Mouse (Mus musculus) limb, embryonic 11.5 days (tissue): Measurements from ENCODE around the gene Sipa1l1. TPM values are rescaled to one million over a fixed set of nuclear protein-coding genes. Genes with fewer than 3 reads are reported as not detected.

Experiments used
- ATAC-seq: fragments of 200-750 bp; cut with Nextera tagmentation; 2 replicates; pipeline ENCODE4 v1.8.0; 2017; ENCODE audit warnings: low read depth; ENCODE audit not compliant: insufficient number of reproducible peaks, low FRiP score, low TSS enrichment
- DNase-seq: peaks from one replicate; pipeline ENCODE4 v3.0.0-alpha.2; 2015; ENCODE audit warnings: low spot score
- H3K27ac ChIP-seq: fragments of 300-500 bp; sonication (generic); replicated peaks from 2 replicates; pipeline ENCODE4 v1.5.1; 2014; ENCODE audit warnings: low read depth, mild to moderate bottlenecking, low read length
- H3K27me3 ChIP-seq: fragments of 300-500 bp; sonication (generic); 2 replicates; pipeline ENCODE4 v1.6.1; 2014; ENCODE audit warnings: mild to moderate bottlenecking, low read length, mixed read lengths; ENCODE audit not compliant: control insufficient read depth, insufficient read depth
- H3K36me3 ChIP-seq: fragments of 300-500 bp; sonication (generic); 2 replicates; pipeline ENCODE4 v1.6.1; 2014; ENCODE audit warnings: mild to moderate bottlenecking, low read length, moderate library complexity, mixed read lengths; ENCODE audit not compliant: control insufficient read depth, insufficient read depth
- H3K4me1 ChIP-seq: fragments of 300-500 bp; sonication (generic); 2 replicates; pipeline ENCODE4 v1.6.1; 2014; ENCODE audit warnings: low read length, mixed read lengths; ENCODE audit not compliant: control insufficient read depth, insufficient read depth
- H3K4me2 ChIP-seq: fragments of 300-500 bp; sonication (generic); 2 replicates; pipeline ENCODE4 v1.6.1; 2014; ENCODE audit warnings: low read depth, mild to moderate bottlenecking, moderate library complexity; ENCODE audit not compliant: severe bottlenecking
- H3K4me3 ChIP-seq: fragments of 300-500 bp; sonication (generic); 2 replicates; pipeline ENCODE4 v1.5.1; 2014; ENCODE audit warnings: low read depth, low read length
- H3K9ac ChIP-seq: fragments of 300-500 bp; sonication (generic); 2 replicates; pipeline ENCODE4 v1.6.1; 2014; ENCODE audit warnings: mild to moderate bottlenecking, low read length
- H3K9me3 ChIP-seq: fragments of 300-500 bp; sonication (generic); 2 replicates; pipeline ENCODE4 v1.6.1; 2016; ENCODE audit warnings: low read length; ENCODE audit not compliant: control insufficient read depth
- WGBS: fragments of 180-500 bp; shearing (Covaris S2); extraction: QIAGEN DNeasy Blood & Tissue Kit; methylation state at CpG from one replicate; pipeline ENCODE4 v1.1.7; 2014; 5-methylcytosine and 5-hydroxymethylcytosine counted together
- polyA plus RNA-seq: library from polyadenylated mRNA; unstranded; fragments of >200 nt; fragmentation: Nextera tagmentation; extraction: Ambion mirVana; gene quantifications from 2 replicates; pipeline ENCODE4 v1.2.1, GENCODE M21; 2014

Gene Sipa1l1
- polyA plus RNA-seq, 1 experiment from 2014 or later = 32.5 TPM

DNA sequence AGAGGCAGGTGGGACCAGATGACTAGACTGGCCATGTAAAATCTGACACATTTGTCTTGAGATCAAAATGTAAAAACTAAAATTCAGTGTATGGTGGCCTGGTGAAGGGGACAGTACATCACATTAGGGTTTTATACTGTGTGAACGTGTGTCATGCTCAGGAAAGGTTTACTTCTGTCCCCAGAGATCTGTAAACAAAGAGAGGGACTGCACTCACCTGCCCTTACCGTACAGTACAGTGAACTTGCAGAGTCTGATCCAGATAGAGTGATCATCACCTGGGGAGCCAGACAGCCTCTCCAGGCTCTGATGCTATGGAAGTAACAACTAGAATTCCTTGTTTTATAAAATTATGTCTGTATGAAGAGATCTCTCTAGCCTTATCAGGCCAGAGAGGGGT is 184.5 kb downstream of the Sipa1l1 start:
- 78% methylated on average over 2 of the region's 2 CpGs for WGBS
- Histone ChIP-seq H3K4me2 (no peak overlapping the region), H3K36me3 (no peaks in the 10 kb centered on the region), H3K9me3 (no peaks in the 10 kb centered on the region), H3K4me3 (no peak overlapping the region), H3K9ac (no peak overlapping the region), H3K27me3 (no peaks in the 10 kb centered on the region), H3K27ac (no peak overlapping the region), H3K4me1 (peaks cover 4% of the 10 kb centered on the region; the same call in 1 of the 2 replicates)
- no peak for DNase-seq
- no peak for ATAC-seq

DNA sequence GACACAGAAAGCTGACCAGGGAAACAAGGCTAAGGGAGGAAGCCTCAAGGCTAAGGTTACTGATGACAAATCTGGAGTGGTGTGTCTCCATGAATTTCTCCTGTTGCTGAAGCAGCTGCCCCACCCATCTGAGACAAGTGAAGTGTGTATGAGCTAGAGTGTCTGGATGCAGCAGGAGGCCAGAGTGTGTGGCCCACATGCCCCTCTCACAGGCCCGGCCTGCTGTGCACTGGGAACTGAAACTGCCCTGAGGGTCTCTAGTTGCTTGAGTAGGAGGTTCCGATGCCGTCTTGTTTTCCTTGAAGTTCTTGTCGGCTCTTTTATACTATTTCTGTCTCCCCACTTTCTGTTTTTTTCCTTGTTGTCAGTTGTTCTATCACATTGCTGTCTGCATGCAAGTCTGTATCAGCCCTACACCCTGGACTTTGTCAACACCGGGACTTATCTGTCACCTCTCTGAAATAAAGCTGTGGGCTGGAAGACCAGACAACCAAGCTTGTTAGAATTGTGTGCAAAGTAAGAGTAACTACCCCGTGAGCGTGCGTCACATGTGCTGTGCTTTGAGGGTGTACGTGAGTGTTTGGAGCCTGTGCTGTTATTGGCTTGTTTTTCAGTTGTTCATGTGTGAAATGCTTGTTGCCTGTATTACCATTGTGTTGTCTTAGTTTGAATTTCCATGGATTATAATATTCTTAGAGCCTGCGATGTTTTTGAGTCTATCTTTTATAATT is 186.5 kb downstream of the Sipa1l1 start:
- DNase-seq (no peak), ATAC-seq (no peak)
- Histone ChIP-seq H3K27me3 (no peaks in the 10 kb centered on the region), H3K4me1 (peaks cover 4% of the 10 kb centered on the region; the same call in 1 of the 2 replicates), H3K36me3 (no peaks in the 10 kb centered on the region), H3K9ac (no peak overlapping the region), H3K4me2 (no peak overlapping the region), H3K27ac (no peak overlapping the region), H3K4me3 (no peak overlapping the region), H3K9me3 (no peaks in the 10 kb centered on the region)
- 73% methylated on average over 10 of the region's 10 CpGs for whole genome bisulfite sequencing

DNA sequence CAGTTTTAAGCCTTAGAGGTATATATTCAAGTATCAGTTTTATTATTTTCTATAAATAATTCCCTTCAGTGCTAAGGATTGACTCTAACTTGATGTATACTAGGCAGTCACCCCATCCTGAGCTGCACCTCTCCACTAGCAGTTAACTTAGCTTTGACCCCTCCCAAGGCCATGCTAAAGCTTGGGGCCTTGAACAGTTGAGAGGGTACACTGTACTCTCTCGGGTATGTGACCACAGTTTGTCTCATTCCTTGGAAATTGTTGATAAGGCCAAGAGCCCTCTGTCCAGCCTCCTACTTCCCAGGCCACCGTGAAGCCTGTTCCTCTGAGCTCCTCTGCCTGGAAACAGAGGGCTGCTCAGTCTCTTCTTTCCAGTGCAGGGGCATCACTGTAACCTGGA is 187.4 kb downstream of the Sipa1l1 start:
- H3K4me3 ChIP-seq = no peak overlapping the region
- H3K36me3 ChIP-seq = no peaks in the 10 kb centered on the region
- no peaks in the 10 kb centered on the region for H3K27me3 ChIP-seq
- WGBS = 83% methylated on average over 2 of the region's 2 CpGs
- peaks cover 4% of the 10 kb centered on the region; the same call in 1 of the 2 replicates for H3K4me1 ChIP-seq
- H3K4me2 ChIP-seq = no peak overlapping the region
- no peak overlapping the region for H3K9ac ChIP-seq
- ATAC-seq (no peak), DNase-seq (no peak)
- H3K27ac ChIP-seq = no peak overlapping the region
- no peaks in the 10 kb centered on the region for H3K9me3 ChIP-seq

DNA sequence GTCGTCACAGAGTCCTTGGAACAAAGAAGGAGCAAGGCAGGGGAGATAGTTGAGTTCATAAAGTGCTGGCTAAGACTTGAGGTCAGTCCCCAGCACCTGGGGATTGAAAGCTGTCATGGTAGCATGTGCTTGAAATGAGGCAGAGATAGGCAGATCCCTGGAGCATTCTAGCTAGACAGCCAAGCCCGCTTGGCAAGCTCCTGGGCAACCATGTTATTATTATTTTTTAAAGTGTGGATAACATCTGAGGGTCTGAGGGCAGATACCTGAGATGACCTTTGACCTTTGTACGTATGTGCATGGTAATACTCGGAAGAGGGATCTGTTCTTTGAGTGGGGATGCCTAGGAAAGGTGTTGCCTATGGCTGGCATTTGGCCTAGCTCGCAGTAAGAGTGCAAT is 188.3 kb downstream of the Sipa1l1 start:
- Histone ChIP-seq H3K4me2 (no peak overlapping the region), H3K4me3 (no peak overlapping the region), H3K9me3 (no peaks in the 10 kb centered on the region), H3K27me3 (no peaks in the 10 kb centered on the region), H3K27ac (no peak overlapping the region), H3K9ac (no peak overlapping the region), H3K36me3 (no peaks in the 10 kb centered on the region), H3K4me1 (peaks cover 4% of the 10 kb centered on the region; the same call in 1 of the 2 replicates)
- WGBS = 87% methylated on average over 5 of the region's 5 CpGs
- DNase-seq (no peak), ATAC-seq (no peak)

DNA sequence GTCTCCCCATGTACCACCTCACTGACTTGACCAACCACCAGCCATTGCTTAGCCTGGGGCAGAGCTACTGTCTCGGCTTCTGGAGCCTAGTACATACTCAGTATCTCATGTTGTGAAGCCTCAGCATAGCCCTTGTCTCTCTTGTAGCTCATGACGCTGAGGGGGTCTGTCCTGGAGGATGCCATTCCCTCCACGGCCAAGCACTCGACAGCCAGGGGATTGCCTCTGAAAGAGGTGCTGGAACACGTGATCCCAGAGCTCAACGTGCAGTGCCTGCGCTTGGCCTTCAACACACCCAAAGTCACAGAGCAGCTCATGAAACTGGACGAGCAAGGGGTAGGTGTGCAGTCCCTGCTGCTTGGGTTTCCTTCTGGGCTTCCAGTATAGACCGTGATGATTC is 193.7 kb downstream of the Sipa1l1 start:
- Histone ChIP-seq H3K4me3 (no peak overlapping the region), H3K27ac (no peak overlapping the region), H3K36me3 (no peaks in the 10 kb centered on the region), H3K9ac (no peak overlapping the region), H3K4me1 (no peaks in the 10 kb centered on the region), H3K9me3 (no peaks in the 10 kb centered on the region), H3K27me3 (no peaks in the 10 kb centered on the region), H3K4me2 (no peak overlapping the region)
- DNase-seq = no peak
- ATAC-seq = no peak
- WGBS = 93% methylated on average over 9 of the region's 9 CpGs

DNA sequence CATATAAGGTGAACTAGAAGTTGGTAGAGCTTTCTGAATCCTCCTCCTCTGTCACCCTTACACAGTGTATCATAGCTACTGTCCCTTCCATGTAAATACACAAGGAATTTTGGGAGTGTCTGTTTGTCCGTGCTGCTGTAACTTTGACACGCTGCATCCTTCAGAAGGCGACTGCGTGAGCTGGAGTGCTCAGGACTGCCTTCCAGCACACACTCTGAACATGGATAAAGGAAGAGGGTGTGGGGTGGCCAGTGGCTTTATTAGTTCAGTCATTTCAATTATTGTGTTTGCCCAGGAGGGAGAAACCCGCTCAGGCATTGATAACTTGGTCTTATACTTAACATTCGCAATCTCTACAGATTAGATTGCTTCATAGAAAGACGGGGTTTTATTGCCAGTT is 195.1 kb downstream of the Sipa1l1 start:
- no peaks in the 10 kb centered on the region for H3K36me3 ChIP-seq
- H3K4me1 ChIP-seq = no peaks in the 10 kb centered on the region
- no peaks in the 10 kb centered on the region for H3K27me3 ChIP-seq
- no peak for ATAC-seq
- H3K9me3 ChIP-seq = no peaks in the 10 kb centered on the region
- WGBS = 95% methylated on average over 7 of the region's 7 CpGs
- H3K27ac ChIP-seq = no peak overlapping the region
- no peak for DNase-seq
- no peak overlapping the region for H3K9ac ChIP-seq
- no peak overlapping the region for H3K4me2 ChIP-seq
- no peak overlapping the region for H3K4me3 ChIP-seq

DNA sequence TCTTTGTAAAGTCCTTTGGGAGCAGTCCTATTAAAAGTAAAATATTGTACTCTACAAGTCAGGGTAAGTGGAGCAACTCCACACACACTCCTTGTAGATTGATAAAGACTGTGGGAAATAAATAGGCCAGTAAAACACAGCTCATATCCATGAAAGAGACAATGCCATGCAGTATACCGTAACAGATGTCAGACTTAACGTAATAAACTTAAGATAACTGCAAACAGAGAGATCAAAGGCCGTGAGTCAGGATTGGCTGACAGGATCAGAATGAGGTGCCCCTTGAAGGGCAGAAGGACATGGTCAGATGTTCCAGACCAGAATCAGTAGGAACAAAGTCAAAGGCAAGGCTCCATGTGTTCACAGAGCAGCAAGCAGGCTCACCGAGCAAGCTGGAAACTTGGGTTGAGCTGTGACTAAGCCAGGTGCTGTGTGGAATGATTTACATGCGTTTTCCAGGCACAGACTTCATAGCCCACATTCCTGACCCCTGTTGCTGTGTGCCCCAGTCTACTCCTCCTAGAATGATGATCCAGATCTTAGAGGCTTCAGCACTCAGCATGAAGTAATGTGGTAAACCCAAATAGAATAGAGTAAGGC is 196.3 kb downstream of the Sipa1l1 start:
- WGBS = 51% methylated on average over 5 of the region's 5 CpGs
- ATAC-seq (0 out of 2 replicates have a peak, but pooled peaks have one; percentile 31), DNase-seq (peak; percentile 26)
- H3K4me1 ChIP-seq = no peaks in the 10 kb centered on the region
- no peaks in the 10 kb centered on the region for H3K9me3 ChIP-seq
- no peak overlapping the region for H3K4me3 ChIP-seq
- H3K27ac ChIP-seq = no peak overlapping the region
- H3K9ac ChIP-seq = no peak overlapping the region
- H3K36me3 ChIP-seq = no peaks in the 10 kb centered on the region
- no peaks in the 10 kb centered on the region for H3K27me3 ChIP-seq
- no peak overlapping the region for H3K4me2 ChIP-seq

DNA sequence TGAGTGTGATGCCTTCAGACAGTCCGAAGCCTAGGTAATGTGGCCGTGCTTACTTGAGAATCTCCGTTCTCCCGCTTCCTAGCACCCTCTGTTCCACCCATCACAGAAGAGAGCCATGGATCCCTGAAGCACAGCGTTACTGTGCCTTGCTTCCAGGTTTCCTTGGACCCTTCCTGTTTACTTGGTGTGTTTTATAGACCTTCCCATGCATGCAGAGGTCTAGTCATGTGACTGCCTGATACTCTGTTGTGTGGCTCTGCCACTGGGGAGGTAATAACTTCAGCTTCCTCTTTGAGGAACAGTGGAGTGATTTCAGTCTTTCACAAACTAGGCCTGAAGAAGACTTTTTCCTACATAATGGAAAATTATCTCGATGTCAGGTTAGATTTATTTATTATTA is 197.6 kb downstream of the Sipa1l1 start:
- no peak overlapping the region for H3K9ac ChIP-seq
- H3K4me2 ChIP-seq = no peak overlapping the region
- DNase-seq (no peak), ATAC-seq (no peak)
- no peaks in the 10 kb centered on the region for H3K36me3 ChIP-seq
- H3K4me3 ChIP-seq = no peak overlapping the region
- H3K9me3 ChIP-seq = no peaks in the 10 kb centered on the region
- no peaks in the 10 kb centered on the region for H3K4me1 ChIP-seq
- WGBS = 91% methylated on average over 6 of the region's 6 CpGs
- H3K27ac ChIP-seq = no peak overlapping the region
- H3K27me3 ChIP-seq = no peaks in the 10 kb centered on the region
